Mouse (Mus musculus): ENCODE measurements around the gene Gm45618.

Gene Gm45618

GRCm38 (mm10) chr7:142070458-142071211, 49.9 kb downstream of the Gm45618 start:
- no peak for DNase-seq (ENCODE audit: low spot score)

Data from urinary bladder, postnatal 10 days (tissue).